Mouse (Mus musculus) gastrocnemius, postnatal 14 days (tissue): Measurements from ENCODE around the gene Agmat. TPM values are rescaled to one million over a fixed set of nuclear protein-coding genes. Genes with fewer than 3 reads are reported as not detected.

Experiments used
- DNase-seq: peaks from one replicate; pipeline ENCODE4 v3.0.0; 2021; ENCODE audit warnings: mixed read lengths
- intact Hi-C: fragments of 180-260 bp; cut with DNase I; formaldehyde crosslinking; loops from one replicate; pipeline ENCODE4 v1.15.1; 2025; ENCODE audit warnings: low total_unique reads
- long read RNA-seq, 2 experiments: library from polyadenylated mRNA; stranded (forward); transcript quantifications; one replicate each; pipeline ENCODE4 v2.0.0; 2021
- total RNA-seq, 2 experiments: library from RNA; stranded (reverse); gene quantifications; 2 replicates each; pipeline ENCODE4 v1.2.3; 2021

Gene Agmat
- total RNA-seq, result under 1 TPM in 1 of 2 experiments, not detected in 1; 0.82 TPM
- long read RNA-seq, experiment 1, result 0 reads
- long read RNA-seq, experiment 2, result 0 reads

DNA sequence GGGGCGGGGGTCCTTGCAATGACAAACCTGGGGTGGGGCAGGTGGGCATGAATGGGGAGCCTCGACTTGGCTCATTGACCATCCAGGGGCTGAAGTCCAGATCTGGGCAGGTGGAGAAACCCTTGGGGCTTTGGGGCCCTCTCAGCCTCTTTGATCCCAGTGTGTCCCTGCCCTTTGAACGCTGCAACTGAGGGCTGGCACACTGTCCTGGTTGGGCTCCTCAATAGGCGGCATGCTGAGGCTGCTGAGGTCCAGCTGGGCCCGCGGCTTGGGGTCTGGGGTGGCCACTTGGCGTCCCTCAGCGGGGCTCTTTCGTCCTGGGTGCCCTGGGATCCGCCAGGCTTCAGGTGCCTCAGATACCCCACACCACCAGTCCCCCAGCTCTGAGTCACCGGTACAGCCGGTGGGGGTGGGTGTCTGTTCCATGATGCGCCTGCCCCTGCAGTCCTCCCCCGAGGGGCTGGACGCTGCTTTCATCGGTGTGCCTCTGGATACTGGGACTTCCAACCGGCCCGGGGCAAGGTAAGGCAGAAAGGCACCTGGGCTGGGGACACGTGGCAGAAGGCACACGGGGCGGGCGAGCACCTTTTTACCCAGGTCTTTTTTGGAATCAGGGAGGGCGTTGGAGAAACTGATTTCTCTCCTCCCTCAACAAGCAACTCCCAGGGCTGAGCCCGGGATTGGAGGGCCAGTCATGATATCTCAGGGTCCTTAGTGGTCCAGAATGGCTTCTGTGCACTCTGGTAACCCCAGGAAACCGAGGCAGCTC, at the start of gene Agmat:
TSS of gene Agmat (plus strand) at position 95 of the 769 bp plus-strand sequence.
- intact Hi-C loops, result no loop called here
- DNase-seq, result no peak

GRCm38 (mm10) chr4:141704625-141705024, 41.8 kb upstream of the Agmat start:
- DNase-seq, result no peak
- intact Hi-C loops, result no loop called here

DNA sequence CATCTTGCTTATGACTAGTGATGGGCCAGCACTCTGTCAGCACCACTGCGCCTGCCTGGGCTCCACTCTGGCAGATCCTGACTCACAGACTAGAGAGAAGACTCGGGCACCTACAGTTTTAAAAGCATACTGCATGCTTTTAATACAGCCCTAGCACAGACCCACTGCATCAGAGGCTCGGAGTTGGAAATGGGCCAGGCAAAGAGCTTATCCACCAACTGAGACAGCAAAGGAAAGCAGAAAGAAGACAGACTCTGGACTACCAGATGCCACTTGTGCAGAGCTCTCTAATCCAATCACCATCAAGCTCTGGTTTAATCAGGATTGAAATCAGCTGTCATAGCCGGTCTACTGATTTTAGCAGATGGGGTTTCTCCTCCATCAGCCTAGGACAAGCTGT, 41.1 kb upstream of the Agmat start:
- no peak for DNase-seq
- intact Hi-C loops, result no loop called here

GRCm38 (mm10) chr4:141708005-141708404, 38.5 kb upstream of the Agmat start:
- DNase-seq, result no peak
- intact Hi-C loops, result no loop called here

DNA sequence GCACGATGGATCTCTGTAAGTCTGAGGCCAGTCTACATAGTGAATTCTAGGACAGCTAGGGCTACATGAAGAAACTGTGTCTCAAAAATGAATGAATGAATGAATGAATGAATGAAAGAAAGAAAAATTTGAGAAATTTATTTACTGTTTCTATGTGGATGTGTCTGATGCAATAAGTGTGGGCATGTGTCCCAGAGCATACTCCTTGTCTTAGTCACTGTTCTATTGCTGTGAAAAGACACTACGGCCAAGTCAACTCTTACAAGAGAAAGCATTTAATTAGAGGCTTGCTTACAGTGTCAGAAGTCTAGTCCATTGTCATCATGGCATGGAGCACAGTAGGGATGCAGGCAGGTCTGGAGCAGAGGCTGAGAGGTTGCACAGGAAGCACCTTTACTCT, 37.5 kb upstream of the Agmat start:
- no peak for DNase-seq
- intact Hi-C loops, result no loop called here

DNA sequence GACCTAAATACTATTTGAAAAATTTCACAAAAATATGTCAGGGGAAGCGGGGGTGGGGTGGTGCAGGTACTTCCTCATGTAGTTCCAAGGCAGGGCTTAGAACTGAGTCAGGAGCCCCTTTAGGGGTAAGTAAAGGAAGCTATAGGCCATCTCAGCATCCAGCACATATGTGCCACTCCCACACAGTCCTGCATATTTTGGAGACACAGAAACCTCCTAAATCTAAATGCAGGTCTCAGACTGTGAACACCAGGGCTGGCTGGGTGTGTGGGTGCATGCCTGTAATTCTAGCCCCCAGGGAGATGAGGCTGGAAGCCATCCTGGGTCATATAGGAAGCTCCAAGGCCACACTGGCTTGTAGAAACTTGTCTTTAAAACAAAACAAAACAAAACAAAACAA, 35.2 kb upstream of the Agmat start:
- DNase-seq, result no peak
- intact Hi-C loops, result no loop called here

- DNase-seq, result no peak
- intact Hi-C loops, result no loop called here
Measured at GRCm38 (mm10) chr4:141713598-141714142, 32.8 kb upstream of the Agmat start.

GRCm38 (mm10) chr4:141715027-141715426, 31.4 kb upstream of the Agmat start:
- no peak for DNase-seq

DNA sequence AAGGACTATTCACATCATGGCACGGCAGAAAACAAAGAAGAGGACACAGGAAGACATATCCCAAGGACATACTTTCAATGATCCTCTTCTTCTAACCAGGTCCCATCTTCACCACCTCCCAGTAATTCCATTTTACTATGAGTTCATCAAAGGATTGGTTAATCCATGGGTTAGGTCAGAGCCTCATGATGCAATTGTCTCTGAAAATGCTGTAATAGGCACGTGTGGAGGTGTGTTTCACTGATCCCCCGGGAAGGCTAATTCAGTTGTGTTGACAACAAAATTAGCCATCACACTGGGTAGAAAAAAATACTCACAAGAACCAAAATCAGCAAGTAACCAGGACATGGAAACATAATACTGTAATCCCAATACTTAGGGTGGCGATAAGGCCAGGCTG, 28.8 kb upstream of the Agmat start:
- DNase-seq, result no peak
- intact Hi-C loops, result no loop called here

More at GRCm38 (mm10) chr4:141715027-141715426, 31.4 kb upstream of the Agmat start:
- intact Hi-C loops, result no loop called here

- intact Hi-C loops, result no loop called here
- DNase-seq, result no peak
Measured at GRCm38 (mm10) chr4:141719304-141719703, 27.2 kb upstream of the Agmat start.

GRCm38 (mm10) chr4:141720761-141721523, 25.5 kb upstream of the Agmat start:
- no peak for DNase-seq
- intact Hi-C loops, result no loop called here

- DNase-seq, result no peak
- intact Hi-C loops, result no loop called here
Measured at GRCm38 (mm10) chr4:141721961-141722360, 24.5 kb upstream of the Agmat start.

DNA sequence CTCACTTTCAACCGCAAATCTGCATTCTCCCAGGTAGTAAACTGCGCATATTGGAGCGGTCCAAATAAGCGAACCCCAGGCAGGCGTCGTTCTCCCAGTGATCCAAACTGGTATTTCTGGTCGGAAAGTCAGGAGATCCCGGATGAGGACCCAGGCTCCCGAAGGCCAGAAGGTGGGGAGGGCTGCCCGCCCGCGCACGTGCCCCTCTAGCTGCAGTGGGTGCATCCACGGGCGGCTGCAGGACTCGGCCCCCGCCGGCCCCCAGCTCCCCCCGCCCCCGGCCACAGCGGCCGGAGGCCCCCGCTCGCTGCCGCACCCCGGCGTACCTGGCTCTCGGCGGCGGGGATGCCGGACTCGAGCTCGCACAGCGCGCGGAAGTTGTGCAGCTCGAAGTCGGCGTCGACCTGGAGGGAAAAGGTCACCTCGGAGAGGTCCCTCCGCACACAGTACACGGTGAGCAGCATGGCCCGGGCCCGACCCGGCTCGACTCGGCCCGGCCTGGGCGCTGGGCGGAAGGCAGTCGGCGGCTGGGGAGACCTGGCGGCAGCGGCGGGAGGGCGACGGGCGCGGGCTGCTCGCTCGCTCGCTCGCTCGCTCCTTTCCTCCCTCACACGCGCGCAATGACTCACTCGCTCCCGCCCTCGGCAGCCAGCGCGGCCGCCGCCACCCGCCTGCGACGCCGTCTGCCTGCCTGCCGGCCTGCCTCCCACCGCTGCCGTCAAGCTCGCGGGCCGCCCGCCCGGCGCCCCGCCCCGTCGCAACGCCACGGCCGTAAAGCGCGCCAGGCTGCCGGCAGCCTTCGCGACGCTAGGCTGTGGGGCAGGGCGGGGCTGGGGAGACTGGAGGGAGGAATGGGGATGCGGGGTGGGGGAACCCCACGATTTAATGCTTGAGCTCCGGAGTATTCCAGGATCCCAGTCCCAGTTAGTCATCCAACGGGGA, 23.5 kb upstream of the Agmat start, which contains the start of gene Ddi2:
TSS of gene Ddi2 (minus strand) at position 689 of the 942 bp plus-strand sequence.
- intact Hi-C loops, result no loop called here
- peak; percentile 94 for DNase-seq

DNA sequence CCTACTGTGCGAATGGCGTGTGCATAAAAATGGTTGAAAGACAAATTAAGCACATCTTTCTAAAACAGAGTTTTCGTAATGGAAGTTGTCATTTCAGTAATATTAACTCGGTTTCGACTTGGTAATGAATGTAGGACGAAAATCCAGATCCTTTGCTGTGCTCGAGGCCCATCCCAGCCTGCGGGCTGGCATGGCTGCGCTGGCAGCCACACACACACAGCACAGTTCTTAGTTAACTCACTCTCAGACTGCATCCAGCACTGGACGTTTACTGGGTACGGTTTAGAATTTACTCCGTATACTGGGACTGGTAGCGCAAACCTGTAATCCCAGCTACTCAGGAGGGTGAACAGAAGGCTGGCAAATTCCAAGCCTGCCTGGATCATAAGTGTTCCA, 22.8 kb upstream of the Agmat start:
- DNase-seq, result no peak
- intact Hi-C loops, result no loop called here

DNA sequence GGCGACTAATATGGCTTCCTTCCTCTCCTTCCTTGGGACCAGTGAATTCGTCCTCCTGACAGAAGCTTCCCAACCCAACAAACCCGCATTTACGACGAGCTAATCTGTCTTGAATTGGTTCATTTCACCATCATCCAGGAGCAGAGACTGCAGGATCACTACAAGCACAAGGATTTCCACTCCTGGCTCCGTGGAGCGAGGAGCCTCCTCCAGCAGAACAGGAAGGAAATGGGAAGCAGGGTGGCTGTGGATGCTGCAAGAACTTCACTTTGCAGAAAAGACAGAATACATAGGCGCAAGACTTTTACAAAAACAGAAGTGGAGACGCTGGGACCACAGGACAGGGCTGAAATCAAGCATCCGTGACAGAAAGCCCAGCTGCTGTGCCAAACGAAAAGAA, 21.9 kb upstream of the Agmat start:
- no peak for DNase-seq
- intact Hi-C loops, result no loop called here

- intact Hi-C loops, result no loop called here
- no peak for DNase-seq
Measured at GRCm38 (mm10) chr4:141725277-141725676, 21.2 kb upstream of the Agmat start.

- intact Hi-C loops, result no loop called here
- DNase-seq, result no peak
Measured at GRCm38 (mm10) chr4:141725738-141726137, 20.7 kb upstream of the Agmat start.

DNA sequence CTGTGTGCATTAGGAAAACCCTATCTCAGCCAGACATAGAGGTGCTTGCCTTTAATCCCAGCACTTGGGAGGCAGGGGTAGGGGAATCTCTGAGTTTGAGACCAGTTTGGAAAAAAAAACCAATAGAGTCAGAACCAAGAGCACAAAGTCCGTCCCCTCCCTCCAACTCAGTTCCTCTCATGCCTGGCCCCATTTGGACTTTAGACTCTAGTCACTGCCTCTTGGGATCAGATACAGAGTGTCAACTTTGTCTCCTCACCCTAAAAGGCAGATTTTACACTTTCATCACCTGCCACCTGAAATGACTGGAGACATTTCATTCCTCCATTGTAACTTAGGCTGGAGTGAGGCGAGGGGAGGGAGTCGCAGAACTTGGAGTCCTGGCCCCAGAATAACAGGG, 17.2 kb upstream of the Agmat start:
- intact Hi-C loops, result no loop called here
- DNase-seq, result no peak

- DNase-seq, result no peak
- intact Hi-C loops, result no loop called here
Measured at GRCm38 (mm10) chr4:141730401-141730800, 16.1 kb upstream of the Agmat start.
